Mouse (Mus musculus) brown adipose tissue, adult 24 weeks (tissue): ENCODE measurements around the gene Tmem273. TPM values are rescaled to one million over a fixed set of nuclear protein-coding genes. Genes with fewer than 3 reads are reported as not detected.

ENCODE experiments used
- H3K27ac ChIP-seq: fragments of 200-500 bp; replicated peaks from 2 replicates; pipeline ENCODE4 v1.5.1; 2012; ENCODE audit warnings: low read depth, mild to moderate bottlenecking, low read length
- H3K4me1 ChIP-seq: fragments of 200-500 bp; 2 replicates; pipeline ENCODE4 v1.6.1; 2012; ENCODE audit warnings: low read length, mixed read lengths; ENCODE audit not compliant: control insufficient read depth, insufficient read depth, insufficient read length
- H3K4me3 ChIP-seq: fragments of 200-500 bp; 2 replicates; pipeline ENCODE4 v1.5.1; 2012; ENCODE audit warnings: low read depth, mild to moderate bottlenecking, low read length, moderate library complexity; ENCODE audit not compliant: insufficient read depth
- polyA plus RNA-seq: library from polyadenylated mRNA; stranded (reverse); fragments of >200 nt; gene quantifications from 2 replicates; pipeline ENCODE4 v1.2.4, GENCODE M21; 2012; ENCODE audit not compliant: missing spikeins, insufficient read depth, insufficient read length

The Tmem273 gene
- polyA plus RNA-seq = 1.1 TPM in 1 of 2 replicates, not detected in the other

DNA sequence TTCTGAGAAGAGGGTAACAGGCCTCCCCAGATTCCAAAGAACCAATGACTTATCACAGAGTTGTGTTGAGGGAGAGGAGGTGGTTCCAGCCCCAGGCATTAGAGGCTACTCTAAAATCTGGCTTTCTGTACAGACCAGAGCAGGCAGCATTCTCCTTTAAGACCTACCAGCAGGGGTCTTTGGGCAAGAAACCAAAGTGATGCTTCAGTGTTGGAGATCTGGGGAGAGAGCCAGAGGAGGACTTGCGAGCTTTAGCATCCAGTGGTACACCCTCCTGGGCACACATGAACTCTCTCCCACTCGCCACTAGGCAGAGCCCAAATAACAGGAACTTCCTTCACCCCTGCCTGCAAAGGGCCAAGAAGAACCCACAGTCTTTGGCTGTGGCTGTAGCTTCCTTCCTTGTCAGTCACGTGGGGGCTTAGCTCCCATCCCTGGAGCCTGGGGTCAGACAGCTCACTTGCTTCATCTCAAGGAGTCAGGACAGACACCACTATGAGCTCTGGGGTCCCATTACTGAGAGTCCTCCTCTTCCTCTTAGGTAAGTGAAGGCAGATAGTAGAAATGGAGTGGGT lies at the start of gene Tmem273:
TSS of gene Tmem273 (plus strand) at position 408 of the 575 bp plus-strand sequence.
- H3K27ac ChIP-seq = peak within 1 kb of the TSS; percentile 58
- H3K4me3 ChIP-seq = peak within 1 kb of the TSS; percentile 37
- H3K4me1 ChIP-seq = no peaks in the 10 kb centered on the region

DNA sequence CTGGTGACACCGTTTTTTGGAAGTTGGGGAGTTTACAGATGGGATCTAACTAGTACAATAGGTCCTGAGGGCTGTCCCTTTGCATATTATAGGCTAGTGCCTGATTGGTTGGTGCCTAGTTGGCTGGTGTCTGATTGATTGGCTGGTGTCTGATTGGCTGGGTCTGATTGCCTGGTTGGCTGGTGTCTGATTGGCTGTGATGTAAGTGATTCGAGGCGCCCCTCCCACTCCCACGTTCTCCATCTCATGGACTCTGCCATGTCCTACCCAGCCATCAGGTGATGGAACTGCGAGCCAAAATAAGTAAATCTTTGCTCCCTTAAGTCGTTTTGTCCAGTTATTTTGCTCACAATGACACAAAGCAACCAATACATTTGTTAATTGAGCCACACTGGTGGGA lies 49.2 kb upstream of the Tmem273 start:
- H3K27ac ChIP-seq = no peak overlapping the region
- H3K4me3 ChIP-seq = no peak overlapping the region
- no peaks in the 10 kb centered on the region for H3K4me1 ChIP-seq

DNA sequence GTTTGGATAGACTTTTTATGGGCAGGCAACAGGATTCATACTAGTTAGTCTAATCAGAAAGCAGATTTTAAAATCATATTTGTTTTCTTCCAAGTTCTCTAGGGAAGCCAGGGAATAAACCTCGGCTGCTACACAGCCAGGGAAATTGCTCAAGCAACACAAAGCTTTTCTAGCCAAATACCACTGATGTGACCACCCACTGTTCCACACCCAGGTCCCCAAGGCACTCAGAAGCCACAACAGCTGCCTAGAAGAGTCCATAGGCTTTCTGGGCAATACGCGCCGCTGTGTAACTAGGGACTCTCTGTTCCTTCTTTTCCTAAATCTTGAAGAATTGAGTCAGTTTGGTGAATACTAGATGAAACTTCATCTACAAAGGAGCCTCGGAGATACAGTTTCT lies 47.2 kb upstream of the Tmem273 start:
- Histone ChIP-seq H3K4me3 (no peak overlapping the region), H3K4me1 (no peaks in the 10 kb centered on the region), H3K27ac (no peak overlapping the region)

DNA sequence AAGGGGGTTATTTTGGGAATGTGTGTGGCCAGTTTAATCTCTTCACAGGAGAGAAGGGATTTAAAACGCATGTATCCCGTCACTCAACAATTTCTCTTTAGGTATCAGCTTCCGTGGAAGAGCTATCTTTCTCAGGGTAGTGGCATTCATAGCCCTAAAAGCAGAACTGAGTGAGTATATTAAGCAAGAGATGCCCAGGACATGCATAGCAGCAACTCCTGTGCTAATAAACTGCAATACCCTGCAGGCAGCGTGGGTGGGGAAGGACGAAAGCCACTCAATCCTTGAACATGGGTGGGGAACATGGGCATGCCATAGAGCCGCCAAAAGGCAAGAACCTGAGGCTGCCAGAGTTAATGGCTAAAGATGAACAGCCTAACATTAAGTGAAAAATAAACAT lies 37.2 kb upstream of the Tmem273 start:
- Histone ChIP-seq H3K4me1 (no peaks in the 10 kb centered on the region), H3K4me3 (no peak overlapping the region), H3K27ac (no peak overlapping the region)

GRCm38 (mm10) chr14:32750727-32751126 lies 35.0 kb upstream of the Tmem273 start:
- Histone ChIP-seq H3K4me3 (no peak overlapping the region), H3K4me1 (no peaks in the 10 kb centered on the region), H3K27ac (no peak overlapping the region)

- H3K4me1 ChIP-seq = no peaks in the 10 kb centered on the region
- no peak overlapping the region for H3K27ac ChIP-seq
- no peak overlapping the region for H3K4me3 ChIP-seq
Observed at GRCm38 (mm10) chr14:32754286-32754685, 31.5 kb upstream of the Tmem273 start.

- Histone ChIP-seq H3K4me1 (no peaks in the 10 kb centered on the region), H3K4me3 (no peak overlapping the region), H3K27ac (no peak overlapping the region)
Observed at GRCm38 (mm10) chr14:32762177-32762576, 23.6 kb upstream of the Tmem273 start.

GRCm38 (mm10) chr14:32770563-32770962 lies 15.2 kb upstream of the Tmem273 start:
- H3K4me1 ChIP-seq = no peaks in the 10 kb centered on the region
- H3K27ac ChIP-seq = no peak overlapping the region
- H3K4me3 ChIP-seq = no peak overlapping the region

DNA sequence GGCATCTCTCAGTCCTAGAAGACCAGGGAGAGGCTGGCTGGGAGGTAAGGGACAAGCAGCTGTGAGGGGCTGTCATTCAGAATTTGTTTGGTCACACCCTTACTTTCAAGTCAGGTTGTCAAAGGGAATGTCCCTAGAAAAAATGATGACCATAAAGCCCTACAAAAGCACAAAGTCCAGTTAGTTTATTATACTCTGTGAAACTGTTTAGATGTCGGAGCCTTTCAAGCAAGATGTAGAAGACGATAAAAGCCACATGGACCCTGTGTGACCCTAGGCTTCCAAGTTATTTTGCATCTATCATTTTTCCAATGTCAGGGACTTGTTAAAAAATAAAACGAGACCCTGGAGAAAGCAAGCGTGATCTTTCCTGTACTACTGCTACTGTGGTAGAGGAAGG lies 13.7 kb upstream of the Tmem273 start:
- Histone ChIP-seq H3K4me1 (no peaks in the 10 kb centered on the region), H3K4me3 (no peak overlapping the region), H3K27ac (no peak overlapping the region)

- H3K27ac ChIP-seq = no peak overlapping the region
- no peak overlapping the region for H3K4me3 ChIP-seq
- no peaks in the 10 kb centered on the region for H3K4me1 ChIP-seq
Observed at GRCm38 (mm10) chr14:32772791-32773190, 13.0 kb upstream of the Tmem273 start.

- Histone ChIP-seq H3K27ac (no peak overlapping the region), H3K4me1 (no peaks in the 10 kb centered on the region), H3K4me3 (no peak overlapping the region)
Observed at GRCm38 (mm10) chr14:32773456-32773855, 12.3 kb upstream of the Tmem273 start.

- Histone ChIP-seq H3K4me3 (no peak overlapping the region), H3K27ac (no peak overlapping the region), H3K4me1 (no peaks in the 10 kb centered on the region)
Observed at GRCm38 (mm10) chr14:32776077-32776476, 9.7 kb upstream of the Tmem273 start.

DNA sequence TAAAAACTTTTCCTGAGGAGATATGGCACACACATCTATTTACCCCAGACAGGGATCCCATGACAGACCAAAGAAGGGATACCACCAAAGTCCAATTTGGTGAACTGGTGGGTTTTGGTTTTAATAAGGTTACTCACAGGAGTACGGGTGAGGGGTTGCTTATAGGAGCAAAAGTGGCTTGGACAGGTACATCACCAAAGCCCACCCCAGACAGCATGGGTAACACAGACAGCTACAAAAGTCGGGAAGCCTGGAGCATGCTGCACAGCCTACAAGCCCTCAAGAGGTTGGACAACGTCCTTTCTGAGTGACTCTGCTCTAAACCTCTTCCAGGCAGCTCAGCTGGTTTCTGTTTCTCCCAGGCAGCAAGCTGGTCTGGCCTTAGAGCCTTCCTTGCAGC lies 7.4 kb upstream of the Tmem273 start:
- no peak overlapping the region for H3K27ac ChIP-seq
- H3K4me1 ChIP-seq = no peaks in the 10 kb centered on the region
- H3K4me3 ChIP-seq = no peak overlapping the region

DNA sequence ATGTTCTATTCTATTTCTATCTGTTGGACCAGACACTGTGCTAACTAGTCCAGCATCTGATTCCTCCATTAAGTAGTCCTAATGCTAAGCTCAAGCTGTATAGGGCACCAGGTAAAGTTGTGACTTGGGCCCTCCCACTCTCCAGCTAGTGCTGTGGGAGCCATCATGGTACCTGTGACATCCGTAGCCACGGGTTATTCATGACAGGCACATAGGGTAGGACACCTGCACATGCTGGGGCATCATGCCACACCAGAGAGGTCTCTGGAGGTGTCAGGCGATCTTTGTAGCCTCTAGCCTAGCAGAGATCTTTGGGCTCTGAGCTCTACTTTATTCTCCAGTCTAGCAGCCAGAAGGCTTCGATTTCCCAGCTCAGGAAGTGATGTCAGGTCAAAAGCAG lies 2.9 kb upstream of the Tmem273 start:
- no peak overlapping the region for H3K4me3 ChIP-seq
- no peaks in the 10 kb centered on the region for H3K4me1 ChIP-seq
- H3K27ac ChIP-seq = no peak overlapping the region

GRCm38 (mm10) chr14:32784130-32784747 lies 1.5 kb upstream of the Tmem273 start:
- H3K27ac ChIP-seq = no peak overlapping the region
- no peaks in the 10 kb centered on the region for H3K4me1 ChIP-seq
- H3K4me3 ChIP-seq = no peak overlapping the region

GRCm38 (mm10) chr14:32784748-32785134 lies 1.0 kb upstream of the Tmem273 start:
- Histone ChIP-seq H3K4me3 (no peak overlapping the region), H3K4me1 (no peaks in the 10 kb centered on the region), H3K27ac (no peak overlapping the region)
